ENCODE assay signal across 8 mouse cellular contexts in genomic region chr14:100558378-100558777, GRCm38 (mm10).
DNase-seq lines count a peak whose midpoint lies in the region; ATAC-seq lines count a peak whose summit lies in the region.

No protein-coding gene starts in this region.

- no peaks in the 10 kb centered on the region for H3K36me3 ChIP-seq in liver, embryonic 12.5 days
- no peaks in the 10 kb centered on the region for H3K36me3 ChIP-seq in embryonic facial prominence, embryonic 10.5 days (replicated peaks)
- no peaks in the 10 kb centered on the region for H3K36me3 ChIP-seq in heart, embryonic 11.5 days (ENCODE audit: control insufficient read depth, insufficient read depth, low read length)

- H3K4me1 ChIP-seq in liver, embryonic 12.5 days, result no peaks in the 10 kb centered on the region
- peaks cover 6% of the 10 kb centered on the region for H3K4me1 ChIP-seq in embryonic facial prominence, embryonic 10.5 days
- peaks cover 5% of the 10 kb centered on the region; the same call in 1 of the 2 replicates for H3K4me1 ChIP-seq in heart, embryonic 11.5 days (ENCODE audit: control insufficient read depth, insufficient read depth, low read length)

- no peak overlapping the region for H3K4me3 ChIP-seq in liver, embryonic 12.5 days
- no peak overlapping the region for H3K4me3 ChIP-seq in embryonic facial prominence, embryonic 10.5 days
- H3K4me3 ChIP-seq in heart, embryonic 11.5 days (ENCODE audit: low read depth, low read length), result no peak overlapping the region

- H3K9me3 ChIP-seq in liver, embryonic 12.5 days (replicated peaks), result no peaks in the 10 kb centered on the region
- H3K9me3 ChIP-seq in embryonic facial prominence, embryonic 10.5 days, result no peaks in the 10 kb centered on the region
- H3K9me3 ChIP-seq in heart, embryonic 11.5 days (replicated peaks; ENCODE audit: control insufficient read depth, low read length), result no peaks in the 10 kb centered on the region

- H3K27ac ChIP-seq in liver, embryonic 12.5 days, result no peak overlapping the region
- no peak overlapping the region for H3K27ac ChIP-seq in embryonic facial prominence, embryonic 10.5 days (replicated peaks)
- no peak overlapping the region for H3K27ac ChIP-seq in heart, embryonic 11.5 days (ENCODE audit: low read depth, low read length)

- H3K4me2 ChIP-seq in liver, embryonic 12.5 days, result no peak overlapping the region
- H3K4me2 ChIP-seq in heart, embryonic 11.5 days, result peak overlapping the region; percentile 22; the same call in 1 of the 2 replicates

- DNase-seq in liver, result peak; percentile 53
- DNase-seq in embryonic facial prominence, embryonic 10.5 days (ENCODE audit: low spot score), result peak; percentile 40
- peak; percentile 45 to 58 for DNase-seq in kidney, postnatal 25 days
- DNase-seq in ovary, adult 18-20 months (ENCODE audit: low spot score), result peak; percentile 14
- DNase-seq in B cell, adult 2 months, result no peak

- no peaks in the 10 kb centered on the region for H3K27me3 ChIP-seq in liver, embryonic 12.5 days (replicated peaks)
- no peaks in the 10 kb centered on the region for H3K27me3 ChIP-seq in embryonic facial prominence, embryonic 10.5 days (replicated peaks; ENCODE audit: low read depth, poor library complexity, severe bottlenecking)
- H3K27me3 ChIP-seq in heart, embryonic 11.5 days (ENCODE audit: control insufficient read depth, insufficient read depth, low read length), result no peaks in the 10 kb centered on the region

- ATAC-seq in liver, embryonic 12.5 days, result no peak
- no peak for ATAC-seq in heart, embryonic 11.5 days (replicated peaks; ENCODE audit: insufficient number of reproducible peaks, low FRiP score, low TSS enrichment)
- no peak for ATAC-seq in inflammation-experienced regulatory T-cells, adult 6 months

- WGBS in liver, embryonic 12.5 days (ENCODE audit: insufficient replicate concordance), result 33% methylated on average over 4 of the region's 4 CpGs
- WGBS in embryonic facial prominence, embryonic 10.5 days, result 17% methylated on average over 4 of the region's 4 CpGs
- 20% methylated on average over 4 of the region's 4 CpGs for WGBS in heart, embryonic 11.5 days (ENCODE audit: insufficient replicate concordance)

- H3K9ac ChIP-seq in liver, embryonic 12.5 days, result no peak overlapping the region
- H3K9ac ChIP-seq in heart, embryonic 11.5 days (ENCODE audit: low read depth, low read length), result no peak overlapping the region

Comparison
In these comparisons a context has a peak if more than half of its experiments do, and no peak if none do; other contexts are left out.
1. DNase-seq: peak in liver (single experiment), embryonic facial prominence, embryonic 10.5 days (single experiment), kidney, postnatal 25 days (2 of 2) and ovary, adult 18-20 months (single experiment); none in B cell, adult 2 months (0 of 2).